Mouse (Mus musculus) G1E (cell line): ENCODE data around the gene Sbf2. TPM values are rescaled to one million over a fixed set of nuclear protein-coding genes. Genes with fewer than 3 reads are reported as not detected.

ENCODE experiments used
- ATAC-seq: 2 replicates; pipeline ENCODE4 v1.8.0; 2016; ENCODE audit warnings: mild to moderate bottlenecking; ENCODE audit not compliant: insufficient number of reproducible peaks, poor library complexity, low FRiP score, severe bottlenecking; ENCODE audit errors: extremely low read depth
- DNase-seq: peaks from one replicate; pipeline ENCODE4 v3.0.0; 2012; ENCODE audit warnings: low spot score
- H3K27me3 ChIP-seq: 2 replicates; pipeline ENCODE4 v1.6.1; 2012; ENCODE audit warnings: mild to moderate bottlenecking, low read length, inconsistent platforms; ENCODE audit not compliant: insufficient read depth
- H3K36me3 ChIP-seq: replicated peaks from 2 replicates; pipeline ENCODE3; 2012; ENCODE audit warnings: mild to moderate bottlenecking, inconsistent platforms
- H3K4me1 ChIP-seq: 2 replicates; pipeline ENCODE4 v1.6.1; 2012; ENCODE audit warnings: low read depth, low read length, inconsistent platforms, mixed read lengths; ENCODE audit not compliant: insufficient read depth
- H3K4me3 ChIP-seq: 2 replicates; pipeline ENCODE4 v1.5.1; 2012; ENCODE audit warnings: low read depth, mild to moderate bottlenecking, inconsistent platforms, low read length, moderate library complexity, mixed read lengths
- H3K9me3 ChIP-seq: replicated peaks from 2 replicates; pipeline ENCODE4 v1.6.1; 2012; ENCODE audit warnings: inconsistent platforms
- CTCF ChIP-seq: IDR thresholded peaks from 2 replicates; pipeline ENCODE4 v1.5.1; 2012; ENCODE audit warnings: low read depth, low read length, inconsistent platforms, mixed read lengths
- GATA1 ChIP-seq: IDR thresholded peaks from 2 replicates; pipeline ENCODE4 v1.6.1; 2012; ENCODE audit warnings: borderline replicate concordance, low read length, inconsistent platforms, mixed read lengths
- GATA2 ChIP-seq: IDR thresholded peaks from 2 replicates; pipeline ENCODE4 v1.6.1; 2012; ENCODE audit warnings: low read depth, low read length, inconsistent platforms, borderline replicate concordance
- POLR2AphosphoS5 ChIP-seq: IDR thresholded peaks from 2 replicates; pipeline ENCODE4 v1.6.1; 2012; ENCODE audit warnings: low read depth, low read length, inconsistent platforms; ENCODE audit not compliant: insufficient replicate concordance
- TAL1 ChIP-seq: conservative IDR thresholded peaks from 2 replicates; pipeline ENCODE4 v1.6.1; 2012; ENCODE audit warnings: low read depth, low read length, inconsistent platforms, mixed read lengths
- polyA plus RNA-seq: library from polyadenylated mRNA; stranded (reverse); fragments of >175 nt; gene quantifications from 2 replicates; pipeline ENCODE4 v1.2.3, GENCODE M21; 2012
- total RNA-seq, 2 experiments: library from RNA; stranded (forward) in 1 of 2; stranded (reverse) in 1 of 2; fragments of 200-1000 nt in 1 of 2; fragments of >200 nt in 1 of 2; fragmentation: Nextera tagmentation in 1 of 2; gene quantifications; 2 replicates each; pipeline ENCODE4 v1.2.3; 2014 to 2017

Sbf2 gene
- total and polyA plus RNA-seq, 3 experiments, result 0.49 TPM; not detected in 2

GRCm38 (mm10) chr7:110321106-110321505 is 293.6 kb downstream of the Sbf2 start:
- DNase-seq (no peak), ATAC-seq (no peak)
- H3K36me3 ChIP-seq, result no peaks in the 10 kb centered on the region
- no peak for TF ChIP-seq TAL1
- TF ChIP-seq GATA2, result no peak
- no peak for TF ChIP-seq POLR2AphosphoS5
- no peak for TF ChIP-seq GATA1
- TF ChIP-seq CTCF, result no peak
- peaks cover 16% of the 10 kb centered on the region; the same call in 1 of the 2 replicates for H3K27me3 ChIP-seq
- H3K9me3 ChIP-seq, result no peaks in the 10 kb centered on the region
- H3K4me1 ChIP-seq, result no peaks in the 10 kb centered on the region
- H3K4me3 ChIP-seq, result no peak overlapping the region

GRCm38 (mm10) chr7:110318971-110319519 is 295.7 kb downstream of the Sbf2 start:
- ATAC-seq (no peak), DNase-seq (no peak)
- no peak for TF ChIP-seq TAL1
- TF ChIP-seq GATA2, result no peak
- TF ChIP-seq GATA1, result no peak
- TF ChIP-seq POLR2AphosphoS5, result no peak
- TF ChIP-seq CTCF, result no peak
- Histone ChIP-seq H3K27me3 (peaks cover 16% of the 10 kb centered on the region), H3K36me3 (no peaks in the 10 kb centered on the region), H3K4me1 (no peaks in the 10 kb centered on the region), H3K4me3 (no peak overlapping the region), H3K9me3 (no peaks in the 10 kb centered on the region; the same call in 1 of the 2 replicates)

DNA sequence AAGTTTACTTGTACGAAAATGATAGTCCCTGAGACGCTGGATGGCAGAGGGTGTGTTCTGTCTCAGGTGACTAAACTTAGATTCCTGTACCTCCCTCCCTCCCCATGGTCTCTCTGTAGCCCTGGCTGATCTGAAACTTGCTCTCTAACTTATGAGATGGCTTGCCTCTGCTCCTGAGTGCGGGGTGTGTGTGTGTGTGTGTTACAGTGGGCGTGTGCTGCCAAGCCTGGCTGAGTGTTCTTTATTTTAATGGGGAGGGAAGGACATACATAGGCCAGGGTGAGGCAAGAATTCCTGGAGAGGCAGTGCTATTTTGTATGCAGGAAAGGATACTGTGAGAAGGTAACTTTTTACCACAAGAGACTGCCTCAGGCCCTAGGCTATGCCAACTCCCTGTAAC is 297.3 kb downstream of the Sbf2 start:
- H3K9me3 ChIP-seq, result no peaks in the 10 kb centered on the region; the same call in 1 of the 2 replicates
- DNase-seq, result no peak
- no peaks in the 10 kb centered on the region for H3K36me3 ChIP-seq
- no peak overlapping the region for H3K4me3 ChIP-seq
- no peak for ATAC-seq
- H3K27me3 ChIP-seq, result peaks cover 12% of the 10 kb centered on the region
- no peaks in the 10 kb centered on the region for H3K4me1 ChIP-seq
- no peak for TF ChIP-seq GATA2
- TF ChIP-seq GATA1, result no peak
- TF ChIP-seq CTCF, result no peak
- TF ChIP-seq POLR2AphosphoS5, result no peak
- TF ChIP-seq TAL1, result no peak

- Histone ChIP-seq H3K9me3 (no peaks in the 10 kb centered on the region; the same call in 1 of the 2 replicates), H3K4me1 (no peaks in the 10 kb centered on the region), H3K36me3 (no peaks in the 10 kb centered on the region), H3K27me3 (peaks cover 9% of the 10 kb centered on the region), H3K4me3 (no peak overlapping the region)
- no peak for DNase-seq
- no peak for ATAC-seq
- TF ChIP-seq GATA1 (no peak), GATA2 (no peak), POLR2AphosphoS5 (no peak), CTCF (no peak), TAL1 (no peak)
Measured at GRCm38 (mm10) chr7:110315352-110315751, 299.4 kb downstream of the Sbf2 start.

GRCm38 (mm10) chr7:110314401-110314890 is 300.3 kb downstream of the Sbf2 start:
- Histone ChIP-seq H3K4me3 (no peak overlapping the region), H3K4me1 (no peaks in the 10 kb centered on the region), H3K36me3 (no peaks in the 10 kb centered on the region), H3K9me3 (no peaks in the 10 kb centered on the region; the same call in 1 of the 2 replicates), H3K27me3 (peaks cover 9% of the 10 kb centered on the region)
- DNase-seq (no peak), ATAC-seq (no peak)
- TF ChIP-seq TAL1 (no peak), CTCF (no peak), POLR2AphosphoS5 (no peak), GATA2 (no peak), GATA1 (no peak)

DNA sequence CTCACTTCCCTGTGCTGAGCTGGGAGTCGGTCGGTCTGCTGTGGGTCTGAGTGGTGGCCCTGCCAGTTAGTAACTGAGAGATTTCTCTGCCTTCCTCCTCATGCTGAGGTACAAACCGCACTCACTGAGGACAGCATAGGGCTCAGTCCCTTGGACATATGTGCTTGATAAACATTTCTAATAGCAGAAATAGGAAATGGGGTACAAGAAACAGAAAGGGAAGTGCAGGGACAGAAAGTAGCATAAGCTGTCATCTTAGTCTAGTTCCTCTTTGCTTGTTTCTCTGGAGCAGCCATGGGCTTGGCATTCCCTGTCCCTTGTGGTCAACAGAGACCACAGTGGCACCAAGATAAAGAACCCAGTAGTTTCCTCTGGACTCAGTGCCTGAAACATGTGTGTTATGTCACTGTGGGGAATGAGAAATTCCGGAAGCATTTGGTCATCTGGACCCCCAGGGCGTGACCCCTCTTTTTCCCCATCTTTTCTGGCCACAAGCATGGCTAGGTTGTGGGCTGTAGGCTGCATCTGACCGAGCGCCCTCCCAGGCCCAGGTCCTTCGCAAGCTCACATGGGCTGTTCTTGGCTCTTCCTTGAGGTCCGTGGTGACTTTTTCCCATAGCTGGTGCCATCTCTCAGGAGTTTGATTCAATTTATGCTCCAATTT is 301.2 kb downstream of the Sbf2 start:
- Histone ChIP-seq H3K27me3 (peaks cover 8% of the 10 kb centered on the region), H3K9me3 (no peaks in the 10 kb centered on the region; the same call in 1 of the 2 replicates), H3K4me1 (no peaks in the 10 kb centered on the region), H3K4me3 (no peak overlapping the region), H3K36me3 (no peaks in the 10 kb centered on the region)
- no peak for ATAC-seq
- DNase-seq, result no peak
- TF ChIP-seq TAL1 (no peak), POLR2AphosphoS5 (no peak), CTCF (no peak), GATA1 (no peak), GATA2 (no peak)
